Mouse (Mus musculus) cortical plate, adult 2 months (tissue): ENCODE data around the gene Slc22a17.

Source experiments
- CTCF ChIP-seq: fragments of 200-500 bp; IDR thresholded peaks from 2 replicates; pipeline ENCODE4 v1.5.1; 2011; ENCODE audit warnings: mild to moderate bottlenecking, control low read depth, low read length; ENCODE audit not compliant: insufficient read depth; ENCODE audit errors: extremely low read depth
- POLR2A ChIP-seq: fragments of 200-500 bp; IDR thresholded peaks from 2 replicates; pipeline ENCODE4 v1.6.1; 2011; ENCODE audit warnings: mild to moderate bottlenecking, low read length, control low read depth; ENCODE audit not compliant: insufficient read depth; ENCODE audit errors: extremely low read depth

- no peak for TF ChIP-seq CTCF
- no peak for TF ChIP-seq POLR2A
Observed at GRCm38 (mm10) chr14:54924641-54925348, 11.9 kb upstream of the Slc22a17 start.
